Mouse (Mus musculus) MEL (cell line): Measurements from ENCODE around the gene Cntn4. TPM values are rescaled to one million over a fixed set of nuclear protein-coding genes. Genes with fewer than 3 reads are reported as not detected.

Experiments used
- DNase-seq: peaks from one replicate; pipeline ENCODE4 v3.0.0; 2011; ENCODE audit warnings: low read depth, low spot score
- H3K27ac ChIP-seq: 2 replicates; pipeline ENCODE4 v1.5.1; 2012; ENCODE audit warnings: low read depth, mild to moderate bottlenecking, control low read depth, low read length, moderate library complexity; ENCODE audit not compliant: control insufficient read depth
- H3K27me3 ChIP-seq, 2 experiments: fragments of 150-350 bp in 1 of 2; sonication (generic) in 1 of 2; 2 replicates each; pipeline ENCODE4 v1.6.1; 2012; ENCODE audit warnings: low read length in 2 of 2, mild to moderate bottlenecking in 2 of 2, improper control_type of control experiment in 1 of 2, moderate library complexity in 1 of 2; ENCODE audit not compliant: insufficient read depth in 2 of 2, control insufficient read depth in 1 of 2
- H3K36me3 ChIP-seq, 2 experiments: 2 replicates each; pipeline ENCODE4 v1.6.1; 2012 to 2014; ENCODE audit warnings: low read length in 2 of 2, improper control_type of control experiment in 1 of 2, inconsistent platforms in 1 of 2, mild to moderate bottlenecking in 1 of 2; ENCODE audit not compliant: insufficient read depth in 2 of 2, control insufficient read depth in 1 of 2
- H3K4me1 ChIP-seq, 2 experiments: fragments of 150-350 bp in 1 of 2; sonication (generic) in 1 of 2; 2 replicates each; pipeline ENCODE4 v1.6.1; 2012; ENCODE audit warnings: low read length in 2 of 2, improper control_type of control experiment in 1 of 2, mild to moderate bottlenecking in 1 of 2; ENCODE audit not compliant: insufficient read depth in 2 of 2, control insufficient read depth in 1 of 2
- H3K4me3 ChIP-seq, 2 experiments: fragments of 150-350 bp in 1 of 2; sonication (generic) in 1 of 2; 2 replicates each; pipeline ENCODE4 v1.5.1; 2012; ENCODE audit warnings: low read depth in 2 of 2, low read length in 2 of 2, mild to moderate bottlenecking in 2 of 2, moderate library complexity in 2 of 2, control low read depth in 1 of 2, improper control_type of control experiment in 1 of 2; ENCODE audit not compliant: control insufficient read depth in 1 of 2, insufficient read depth in 1 of 2
- H3K79me2 ChIP-seq: 2 replicates; pipeline ENCODE4 v1.6.1; 2012; ENCODE audit warnings: mild to moderate bottlenecking, low read length, moderate library complexity; ENCODE audit not compliant: control insufficient read depth, poor library complexity, insufficient read depth
- H3K9ac ChIP-seq: 2 replicates; pipeline ENCODE4 v1.6.1; 2012; ENCODE audit warnings: low read depth, mild to moderate bottlenecking, control low read depth, low read length, moderate library complexity; ENCODE audit not compliant: control insufficient read depth, poor library complexity, severe bottlenecking
- H3K9me3 ChIP-seq: fragments of 150-350 bp; sonication (generic); replicated peaks from 2 replicates; pipeline ENCODE4 v1.6.1; 2012; ENCODE audit warnings: mild to moderate bottlenecking, low read length, improper control_type of control experiment, moderate library complexity; ENCODE audit not compliant: insufficient read depth
- CHD1 ChIP-seq: IDR thresholded peaks from 2 replicates; pipeline ENCODE4 v1.6.1; 2012; ENCODE audit warnings: low read depth, mild to moderate bottlenecking, inconsistent platforms, low read length, improper control_type of control experiment
- CTCF ChIP-seq, 3 experiments: IDR thresholded peaks in 2 of 3; conservative IDR thresholded peaks in 1 of 3; 2 replicates each; pipeline ENCODE4 v1.5.1; 2011 to 2012; ENCODE audit warnings: low read length in 3 of 3, low read depth in 2 of 3, mild to moderate bottlenecking in 2 of 3, improper control_type of control experiment in 1 of 3, inconsistent platforms in 1 of 3, mixed read lengths in 1 of 3, moderate library complexity in 1 of 3; ENCODE audit not compliant: control insufficient read depth in 1 of 3, insufficient read depth in 1 of 3, poor library complexity in 1 of 3, severe bottlenecking in 1 of 3
- ETS1 ChIP-seq: IDR thresholded peaks from 2 replicates; pipeline ENCODE4 v1.6.1; 2012; ENCODE audit warnings: low read depth, mild to moderate bottlenecking, inconsistent platforms, low read length, improper control_type of control experiment, moderate library complexity
- GABPA ChIP-seq: IDR thresholded peaks from 2 replicates; pipeline ENCODE4 v1.6.1; 2012; ENCODE audit warnings: low read depth, mild to moderate bottlenecking, inconsistent platforms, low read length, improper control_type of control experiment, moderate library complexity
- GATA1 ChIP-seq: IDR thresholded peaks from 2 replicates; pipeline ENCODE4 v1.6.1; 2011; ENCODE audit warnings: low read depth, low read length, improper control_type of control experiment
- HCFC1 ChIP-seq: IDR thresholded peaks from 2 replicates; pipeline ENCODE4 v1.6.1; 2012; ENCODE audit warnings: low read depth, mild to moderate bottlenecking, inconsistent platforms, low read length, improper control_type of control experiment, moderate library complexity
- KAT2A ChIP-seq: conservative IDR thresholded peaks from 2 replicates; pipeline ENCODE4 v1.6.1; 2012; ENCODE audit warnings: low read depth, low read length, improper control_type of control experiment, inconsistent platforms
- MAFK ChIP-seq: IDR thresholded peaks from 2 replicates; pipeline ENCODE4 v1.6.1; 2011; ENCODE audit warnings: low read depth, mild to moderate bottlenecking, low read length, improper control_type of control experiment, borderline replicate concordance
- MEF2A ChIP-seq: IDR thresholded peaks from 2 replicates; pipeline ENCODE4 v1.6.1; 2014; ENCODE audit warnings: low read depth, mild to moderate bottlenecking, inconsistent platforms, low read length, improper control_type of control experiment; ENCODE audit not compliant: poor library complexity, insufficient replicate concordance, severe bottlenecking; ENCODE audit errors: extremely low read depth
- POLR2AphosphoS2 ChIP-seq: IDR thresholded peaks from 2 replicates; pipeline ENCODE4 v1.6.1; 2011; ENCODE audit warnings: low read length, improper control_type of control experiment
- POLR2AphosphoS5 ChIP-seq: IDR thresholded peaks from 2 replicates; pipeline ENCODE4 v1.6.1; 2012; ENCODE audit warnings: low read depth, borderline replicate concordance, mild to moderate bottlenecking, inconsistent platforms, low read length, moderate library complexity, mixed read lengths
- SIN3A ChIP-seq: IDR thresholded peaks from 2 replicates; pipeline ENCODE4 v1.6.1; 2012; ENCODE audit warnings: low read length, improper control_type of control experiment, inconsistent platforms
- TBP ChIP-seq: IDR thresholded peaks from 2 replicates; pipeline ENCODE4 v1.8.0; 2011; ENCODE audit warnings: low read depth, low read length, improper control_type of control experiment
- TCF12 ChIP-seq: IDR thresholded peaks from 2 replicates; pipeline ENCODE4 v1.6.1; 2014; ENCODE audit warnings: low read depth, mild to moderate bottlenecking, inconsistent platforms, low read length, improper control_type of control experiment, moderate library complexity
- UBTF ChIP-seq: IDR thresholded peaks from 2 replicates; pipeline ENCODE4 v1.6.1; 2012; ENCODE audit warnings: low read depth, mild to moderate bottlenecking, inconsistent platforms, low read length, improper control_type of control experiment, moderate library complexity, borderline replicate concordance; ENCODE audit not compliant: insufficient read depth
- USF1 ChIP-seq: IDR thresholded peaks from 2 replicates; pipeline ENCODE4 v1.6.1; 2014; ENCODE audit warnings: low read depth, mild to moderate bottlenecking, inconsistent platforms, low read length, improper control_type of control experiment, moderate library complexity
- USF2 ChIP-seq, 2 experiments: IDR thresholded peaks; 2 replicates each; pipeline ENCODE4 v1.6.1; 2011 to 2012; ENCODE audit warnings: improper control_type of control experiment in 2 of 2, low read length in 2 of 2, borderline replicate concordance in 1 of 2, inconsistent platforms in 1 of 2, low read depth in 1 of 2, mild to moderate bottlenecking in 1 of 2; ENCODE audit not compliant: insufficient read depth in 1 of 2
- ZC3H11A ChIP-seq: IDR thresholded peaks from 2 replicates; pipeline ENCODE4 v1.6.1; 2012; ENCODE audit warnings: low read depth, mild to moderate bottlenecking, inconsistent platforms, low read length, improper control_type of control experiment
- ZMIZ1 ChIP-seq: IDR thresholded peaks from 2 replicates; pipeline ENCODE4 v1.6.1; 2012; ENCODE audit warnings: low read depth, mild to moderate bottlenecking, inconsistent platforms, low read length, improper control_type of control experiment, moderate library complexity
- polyA plus RNA-seq, 2 experiments: library from polyadenylated mRNA; stranded (reverse) in 1 of 2; unstranded in 1 of 2; fragments of >175 nt in 1 of 2; fragments of >200 nt in 1 of 2; gene quantifications; 2 replicates each; pipeline versions ENCODE4 v1.2.1 to v1.2.4; 2012; ENCODE audit warnings: low replicate concordance in 2 of 2, low read depth in 1 of 2; ENCODE audit not compliant: insufficient read length in 2 of 2, insufficient read depth in 1 of 2, missing spikeins in 1 of 2
- total RNA-seq: library from RNA; depleted of rRNA; stranded (reverse); fragments of 300-350 nt; gene quantifications from 2 replicates; pipeline ENCODE4 v1.2.3, GENCODE M21; 2012

The Cntn4 gene
- total and polyA plus RNA-seq, 3 experiments: not detected

DNA sequence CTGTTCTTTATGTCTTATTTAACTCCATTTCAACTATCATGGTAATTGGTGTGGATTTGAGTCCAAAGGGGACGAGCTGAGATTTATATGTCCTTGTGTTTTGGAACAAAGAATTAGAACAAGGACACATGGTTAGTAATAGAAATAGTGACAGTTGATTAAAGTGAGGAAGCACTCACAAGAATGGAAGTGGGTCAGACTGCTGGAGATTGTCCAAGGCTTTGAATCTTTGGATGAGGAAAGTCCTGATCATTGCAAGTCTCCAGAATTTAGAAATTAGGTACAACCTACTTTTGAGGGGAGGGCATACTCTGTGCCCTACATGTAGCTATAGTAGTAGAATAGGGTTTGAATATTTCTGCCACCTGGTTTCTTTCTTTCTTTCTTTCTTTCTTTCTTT is 622.0 kb downstream of the Cntn4 start:
- Histone ChIP-seq H3K79me2 (no peaks in the 10 kb centered on the region), H3K27ac (no peak overlapping the region), H3K4me1 (no peaks in the 10 kb centered on the region), H3K36me3 (no peaks in the 10 kb centered on the region), H3K4me3 (no peak overlapping the region), H3K9me3 (no peaks in the 10 kb centered on the region), H3K9ac (no peak overlapping the region), H3K27me3 (no peaks in the 10 kb centered on the region)
- DNase-seq: no peak
- no peak for TF ChIP-seq KAT2A

DNA sequence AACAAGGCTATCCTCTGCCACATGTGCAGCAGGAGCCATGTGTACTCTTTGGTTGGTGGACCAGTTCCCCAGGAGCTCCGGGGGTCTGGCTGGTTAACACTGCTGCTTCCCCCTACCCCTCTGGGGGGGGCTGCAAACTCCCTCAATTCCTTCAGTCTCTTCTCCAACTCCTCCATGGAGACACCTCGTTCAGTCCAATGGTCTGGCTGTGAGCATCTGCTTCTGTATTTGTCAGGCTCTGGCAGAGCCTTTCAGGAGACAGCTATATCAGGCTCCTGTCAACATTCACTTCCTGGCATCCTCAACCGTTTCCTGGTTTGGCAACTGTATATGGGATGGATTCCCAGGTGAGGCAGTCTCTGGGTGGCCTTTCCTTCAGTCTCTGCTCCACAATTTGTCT is 622.7 kb downstream of the Cntn4 start:
- no peak overlapping the region for H3K27ac ChIP-seq
- no peaks in the 10 kb centered on the region for H3K27me3 ChIP-seq
- TF ChIP-seq ETS1: no peak
- no peak for TF ChIP-seq TBP
- no peak for TF ChIP-seq HCFC1
- TF ChIP-seq MAFK: no peak
- no peak for TF ChIP-seq TCF12
- TF ChIP-seq CTCF (IDR thresholded peaks at IDR 0.05 in 2 of 3, conservative IDR thresholded peaks at IDR 0.05 in 1 of 3; ENCODE audit: control insufficient read depth in 1 of 3, insufficient read depth in 1 of 3, low read depth in 2 of 3, low read length in 3 of 3, poor library complexity in 1 of 3, severe bottlenecking in 1 of 3): no peak
- TF ChIP-seq SIN3A: no peak
- TF ChIP-seq KAT2A: no peak
- TF ChIP-seq CHD1: no peak
- TF ChIP-seq POLR2AphosphoS2: no peak
- TF ChIP-seq UBTF: no peak
- no peak for TF ChIP-seq USF2 (IDR thresholded peaks at IDR 0.05; ENCODE audit: borderline replicate concordance in 1 of 2, insufficient read depth in 1 of 2, low read depth in 1 of 2, low read length in 2 of 2)
- no peak for TF ChIP-seq GABPA
- TF ChIP-seq USF1: no peak
- TF ChIP-seq ZC3H11A: no peak
- TF ChIP-seq MEF2A: no peak
- TF ChIP-seq ZMIZ1: no peak
- no peak for TF ChIP-seq POLR2AphosphoS5
- TF ChIP-seq GATA1: no peak
- H3K9me3 ChIP-seq: no peaks in the 10 kb centered on the region
- H3K4me3 ChIP-seq: no peak overlapping the region
- DNase-seq: no peak
- H3K36me3 ChIP-seq: no peaks in the 10 kb centered on the region
- H3K9ac ChIP-seq: no peak overlapping the region
- H3K4me1 ChIP-seq: no peaks in the 10 kb centered on the region
- no peaks in the 10 kb centered on the region for H3K79me2 ChIP-seq
